Mouse (Mus musculus) bone marrow macrophage, adult 2 months (primary cell): Measurements from ENCODE around the gene Sh3bgrl2.

Experiments
- CTCF ChIP-seq: IDR thresholded peaks from 2 replicates; pipeline ENCODE4 v1.5.1; 2012; ENCODE audit warnings: low read depth, mild to moderate bottlenecking, low read length, moderate library complexity
- POLR2A ChIP-seq: IDR thresholded peaks from 2 replicates; pipeline ENCODE4 v1.6.1; 2012; ENCODE audit warnings: mild to moderate bottlenecking, low read depth, low read length, borderline replicate concordance

DNA sequence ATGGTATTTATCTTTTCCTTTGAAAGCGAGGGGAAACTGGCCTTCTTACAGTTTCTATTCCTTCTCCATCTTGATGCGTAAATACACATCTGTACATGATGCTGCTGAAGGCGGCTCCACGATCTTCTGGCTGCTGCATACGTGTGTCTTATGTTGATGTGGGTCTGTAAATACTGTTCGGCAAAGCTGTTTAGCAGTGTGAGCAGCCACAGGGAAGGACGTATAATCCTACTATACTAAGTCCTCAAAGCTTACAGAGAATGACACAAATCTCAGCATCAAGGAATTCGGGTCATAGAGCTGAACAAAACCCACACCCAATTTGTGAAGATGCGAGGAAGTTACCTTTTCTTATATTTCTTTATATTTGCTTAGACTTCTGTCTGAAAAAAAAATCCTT lies 39.0 kb downstream of the Sh3bgrl2 start:
- TF ChIP-seq CTCF = no peak
- TF ChIP-seq POLR2A = no peak
